Comparison of ENCODE assay signal across 8 mouse cellular contexts in genomic region chr1:134709411-134710306, GRCm38 (mm10).
A peak's percentile ranks its signal among the peaks of the same experiment; 100 is the strongest.
DNase-seq lines count a peak whose midpoint lies in the region; ATAC-seq and TF ChIP-seq lines count a peak whose summit lies in the region.

No protein-coding gene starts in this region.

- peak; percentile 41 to 63 for DNase-seq in kidney, postnatal 4 days
- DNase-seq in kidney, adult 2 months = no peak
- DNase-seq in cerebellum, adult 9-11 months = peak; percentile 79
- DNase-seq in midbrain, postnatal 0 days (ENCODE audit: low spot score) = no peak
- no peak for DNase-seq in adrenal gland, adult 2 months
- no peak for DNase-seq in adrenal gland, postnatal 10 days
- DNase-seq in gastrocnemius, postnatal 14 days = no peak

- peak; percentile 34; the same call in 1 of the 2 replicates for ATAC-seq in hindbrain, embryonic 13.5 days (ENCODE audit: low FRiP score)
- no peak for ATAC-seq in midbrain, postnatal 0 days (ENCODE audit: low FRiP score)

- no peak overlapping the region for H3K4me3 ChIP-seq in kidney, adult 2 months (ENCODE audit: insufficient read depth, low read depth, low read length)
- peak overlapping the region; percentile 58 for H3K4me3 ChIP-seq in hindbrain, embryonic 13.5 days
- H3K4me3 ChIP-seq in midbrain, postnatal 0 days (ENCODE audit: low read depth, low read length) = peak overlapping the region; percentile 56

- no peak for TF ChIP-seq CTCF in kidney, adult 2 months (conservative IDR thresholded peaks at IDR 0.05; ENCODE audit: insufficient read depth, insufficient read length, low read depth, low read length)
- TF ChIP-seq CTCF in midbrain, postnatal 0 days (IDR thresholded peaks at IDR 0.05) = peak; percentile 47

- no peak for TF ChIP-seq POLR2A in kidney, adult 2 months (IDR thresholded peaks at IDR 0.05; ENCODE audit: low read depth, low read length)

- H3K4me1 ChIP-seq in kidney, adult 2 months (ENCODE audit: control insufficient read depth, insufficient read depth, low read length) = no peaks in the 10 kb centered on the region
- H3K4me1 ChIP-seq in hindbrain, embryonic 13.5 days (replicated peaks) = peaks cover 65% of the 10 kb centered on the region
- peaks cover 3% of the 10 kb centered on the region; the same call in 1 of the 2 replicates for H3K4me1 ChIP-seq in midbrain, postnatal 0 days (ENCODE audit: insufficient read depth, low read length)

- WGBS in kidney, adult 2 months = 21% methylated on average over 26 of the region's 26 CpGs
- 6% methylated on average over 26 of the region's 26 CpGs for WGBS in hindbrain, embryonic 13.5 days
- WGBS in midbrain, postnatal 0 days = 8% methylated on average over 26 of the region's 26 CpGs

- intact Hi-C loops in gastrocnemius, postnatal 14 days (cut with DNase I; ENCODE audit: low total_unique reads) = no loop called here

- H3K27ac ChIP-seq in kidney, adult 2 months (ENCODE audit: insufficient read depth, low read depth, low read length) = no peak overlapping the region
- peak overlapping the region; percentile 35; the same call in 1 of the 2 replicates for H3K27ac ChIP-seq in hindbrain, embryonic 13.5 days
- no peak overlapping the region for H3K27ac ChIP-seq in midbrain, postnatal 0 days (ENCODE audit: low read depth, low read length)

- H3K36me3 ChIP-seq in kidney, adult 2 months (ENCODE audit: control insufficient read depth, insufficient read depth, low read length) = no peaks in the 10 kb centered on the region
- H3K36me3 ChIP-seq in hindbrain, embryonic 13.5 days = no peaks in the 10 kb centered on the region
- no peaks in the 10 kb centered on the region for H3K36me3 ChIP-seq in midbrain, postnatal 0 days (ENCODE audit: insufficient read depth, low read length)

- H3K27me3 ChIP-seq in kidney, adult 2 months (replicated peaks; ENCODE audit: control insufficient read depth, insufficient read depth, low read length) = 0 out of 2 replicates have a peak, but pooled peaks cover 2% of the 10 kb centered on the region
- peaks cover 62% of the 10 kb centered on the region for H3K27me3 ChIP-seq in hindbrain, embryonic 13.5 days
- H3K27me3 ChIP-seq in midbrain, postnatal 0 days (ENCODE audit: insufficient read depth, low read length) = peaks cover 9% of the 10 kb centered on the region; the same call in 1 of the 2 replicates

- H3K4me2 ChIP-seq in hindbrain, embryonic 13.5 days = peak overlapping the region; percentile 96
- peak overlapping the region; percentile 97 for H3K4me2 ChIP-seq in midbrain, postnatal 0 days (ENCODE audit: low read depth, low read length, poor library complexity, severe bottlenecking)

- H3K9me3 ChIP-seq in hindbrain, embryonic 13.5 days = no peaks in the 10 kb centered on the region
- H3K9me3 ChIP-seq in midbrain, postnatal 0 days (ENCODE audit: low read length) = no peaks in the 10 kb centered on the region

- peak overlapping the region; percentile 78 for H3K9ac ChIP-seq in hindbrain, embryonic 13.5 days
- H3K9ac ChIP-seq in midbrain, postnatal 0 days (replicated peaks; ENCODE audit: low read length, poor library complexity, severe bottlenecking) = peak overlapping the region; percentile 67

Comparison
In these comparisons a context has a peak if more than half of its experiments do, and no peak if none do; other contexts are left out.
1. DNase-seq: peak in kidney, postnatal 4 days (2 of 2) and cerebellum, adult 9-11 months (single experiment); none in kidney, adult 2 months (single experiment), midbrain, postnatal 0 days (single experiment), adrenal gland, adult 2 months (single experiment), adrenal gland, postnatal 10 days (single experiment) and gastrocnemius, postnatal 14 days (single experiment).